Mouse (Mus musculus): ENCODE results near the gene Parn. TPM values are rescaled to one million over a fixed set of nuclear protein-coding genes. Genes with fewer than 3 reads are reported as not detected.

Gene Parn
- polyA plus RNA-seq, 2 experiments, result 23.5 to 41.1 TPM

DNA sequence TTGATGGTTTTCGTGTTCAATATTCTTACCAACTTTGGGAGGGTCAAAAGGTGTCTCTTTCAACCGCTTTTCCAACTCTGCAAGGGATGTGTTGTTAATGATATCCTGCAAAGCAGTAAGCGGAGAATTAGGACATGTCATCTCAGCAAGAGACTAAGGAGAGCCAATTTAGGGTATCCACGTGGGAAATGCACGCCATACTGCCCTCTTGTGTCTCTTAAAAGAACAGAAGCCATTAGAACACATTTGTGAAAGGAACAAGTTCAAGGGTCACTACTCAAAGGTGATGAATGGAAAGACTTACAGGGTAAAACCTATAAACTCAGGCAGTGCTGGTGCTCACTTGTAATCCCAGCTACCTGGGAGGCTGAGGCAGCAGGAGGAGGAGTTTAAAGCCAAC is 39.6 kb downstream of the Parn start:
- WGBS, result 49% methylated on average over 5 of the region's 5 CpGs
- no peaks in the 10 kb centered on the region for H3K4me1 ChIP-seq (ENCODE audit: control insufficient read depth, insufficient read depth, low read length)
- H3K4me2 ChIP-seq (replicated peaks; ENCODE audit: low read depth, low read length, severe bottlenecking), result no peak overlapping the region
- H3K27ac ChIP-seq (replicated peaks; ENCODE audit: low read depth, low read length), result no peak overlapping the region
- no peak for TF ChIP-seq POLR2A (IDR thresholded peaks at IDR 0.05; ENCODE audit: borderline replicate concordance, extremely low read depth, insufficient read depth, insufficient read length)
- peaks cover 62% of the 10 kb centered on the region for H3K36me3 ChIP-seq (ENCODE audit: control insufficient read depth, insufficient read depth, low read length)
- H3K4me3 ChIP-seq (replicated peaks; ENCODE audit: low read length), result no peak overlapping the region
- ATAC-seq (ENCODE audit: low FRiP score, low read depth) (no peak), DNase-seq (ENCODE audit: low spot score) (peak; percentile 15)
- H3K9me3 ChIP-seq (ENCODE audit: control insufficient read depth, low read length), result no peaks in the 10 kb centered on the region
- H3K9ac ChIP-seq (ENCODE audit: low read depth, low read length, severe bottlenecking), result no peak overlapping the region
- no peaks in the 10 kb centered on the region for H3K27me3 ChIP-seq (ENCODE audit: control insufficient read depth, insufficient read depth, low read length)

DNA sequence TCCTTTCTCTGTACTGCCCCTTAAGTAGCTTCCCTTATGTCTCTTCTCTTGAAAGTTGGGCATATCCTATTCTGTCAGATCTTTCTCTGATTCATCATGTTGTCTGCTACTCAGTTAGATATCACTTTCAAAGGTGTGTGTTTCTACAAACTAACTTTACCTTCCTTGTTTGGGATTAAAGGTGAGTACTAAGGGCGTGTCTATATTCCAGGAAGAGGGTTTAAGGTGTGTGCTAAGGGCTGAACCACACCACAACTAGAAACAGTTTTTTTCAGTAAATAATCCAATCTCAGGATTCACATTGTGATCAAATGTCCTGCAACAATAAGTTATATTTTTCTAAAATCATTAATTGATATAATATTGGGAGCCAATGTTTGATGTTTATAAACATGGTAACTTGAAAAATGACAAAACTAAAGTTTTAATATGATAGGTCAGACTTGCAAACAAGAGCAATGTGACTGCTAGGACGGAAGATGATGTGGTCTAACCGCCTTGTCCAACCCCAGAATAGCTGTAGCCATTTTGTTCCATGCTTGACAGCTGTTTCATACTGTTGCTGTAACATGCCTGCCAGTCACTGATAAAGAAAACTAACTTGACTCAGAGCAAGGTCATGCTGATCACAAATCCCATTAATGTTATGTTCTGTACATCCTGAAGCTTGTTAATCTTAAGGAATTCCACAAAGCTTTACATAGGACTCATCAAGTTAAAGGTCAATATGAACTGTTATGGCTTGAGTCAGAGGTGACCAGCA is 46.0 kb downstream of the Parn start:
- TF ChIP-seq POLR2A (IDR thresholded peaks at IDR 0.05; ENCODE audit: borderline replicate concordance, extremely low read depth, insufficient read depth, insufficient read length), result no peak
- no peaks in the 10 kb centered on the region for H3K27me3 ChIP-seq (ENCODE audit: control insufficient read depth, insufficient read depth, low read length)

GRCm38 (mm10) chr16:13620194-13620593 is 47.8 kb downstream of the Parn start:
- WGBS, result 99% methylated on average over 3 of the region's 3 CpGs
- Histone ChIP-seq H3K4me2 (replicated peaks; ENCODE audit: low read depth, low read length, severe bottlenecking) (no peak overlapping the region), H3K4me1 (ENCODE audit: control insufficient read depth, insufficient read depth, low read length) (no peaks in the 10 kb centered on the region), H3K4me3 (replicated peaks; ENCODE audit: low read length) (no peak overlapping the region), H3K9me3 (ENCODE audit: control insufficient read depth, low read length) (no peaks in the 10 kb centered on the region), H3K36me3 (ENCODE audit: control insufficient read depth, insufficient read depth, low read length) (peaks cover 32% of the 10 kb centered on the region), H3K9ac (ENCODE audit: low read depth, low read length, severe bottlenecking) (no peak overlapping the region), H3K27ac (replicated peaks; ENCODE audit: low read depth, low read length) (no peak overlapping the region), H3K27me3 (ENCODE audit: control insufficient read depth, insufficient read depth, low read length) (no peaks in the 10 kb centered on the region)
- ATAC-seq (ENCODE audit: low FRiP score, low read depth), result no peak
- TF ChIP-seq POLR2A (IDR thresholded peaks at IDR 0.05; ENCODE audit: borderline replicate concordance, extremely low read depth, insufficient read depth, insufficient read length), result no peak
- no peak for DNase-seq (ENCODE audit: low spot score)

More for the DNA sequence above, 46.0 kb downstream of the Parn start:
- H3K4me3 ChIP-seq (replicated peaks; ENCODE audit: low read length), result no peak overlapping the region
- peaks cover 41% of the 10 kb centered on the region for H3K36me3 ChIP-seq (ENCODE audit: control insufficient read depth, insufficient read depth, low read length)
- DNase-seq (ENCODE audit: low spot score), result no peak
- no peaks in the 10 kb centered on the region for H3K9me3 ChIP-seq (ENCODE audit: control insufficient read depth, low read length)
- ATAC-seq (ENCODE audit: low FRiP score, low read depth), result no peak
- H3K27ac ChIP-seq (replicated peaks; ENCODE audit: low read depth, low read length), result no peak overlapping the region
- no peak overlapping the region for H3K9ac ChIP-seq (ENCODE audit: low read depth, low read length, severe bottlenecking)
- WGBS, result 94% methylated on average over 3 of the region's 3 CpGs
- H3K4me1 ChIP-seq (ENCODE audit: control insufficient read depth, insufficient read depth, low read length), result no peaks in the 10 kb centered on the region
- H3K4me2 ChIP-seq (replicated peaks; ENCODE audit: low read depth, low read length, severe bottlenecking), result no peak overlapping the region

- Histone ChIP-seq H3K4me1 (ENCODE audit: control insufficient read depth, insufficient read depth, low read length) (no peaks in the 10 kb centered on the region), H3K4me3 (replicated peaks; ENCODE audit: low read length) (no peak overlapping the region), H3K27me3 (ENCODE audit: control insufficient read depth, insufficient read depth, low read length) (no peaks in the 10 kb centered on the region), H3K27ac (replicated peaks; ENCODE audit: low read depth, low read length) (no peak overlapping the region), H3K9ac (ENCODE audit: low read depth, low read length, severe bottlenecking) (no peak overlapping the region), H3K9me3 (ENCODE audit: control insufficient read depth, low read length) (no peaks in the 10 kb centered on the region), H3K4me2 (replicated peaks; ENCODE audit: low read depth, low read length, severe bottlenecking) (no peak overlapping the region), H3K36me3 (ENCODE audit: control insufficient read depth, insufficient read depth, low read length) (peaks cover 13% of the 10 kb centered on the region)
- DNase-seq (ENCODE audit: low spot score) (no peak), ATAC-seq (ENCODE audit: low FRiP score, low read depth) (no peak)
- no peak for TF ChIP-seq POLR2A (IDR thresholded peaks at IDR 0.05; ENCODE audit: borderline replicate concordance, extremely low read depth, insufficient read depth, insufficient read length)
- WGBS, result 57% methylated on average over 5 of the region's 5 CpGs
Measured at GRCm38 (mm10) chr16:13615276-13615675, 52.7 kb downstream of the Parn start.

DNA sequence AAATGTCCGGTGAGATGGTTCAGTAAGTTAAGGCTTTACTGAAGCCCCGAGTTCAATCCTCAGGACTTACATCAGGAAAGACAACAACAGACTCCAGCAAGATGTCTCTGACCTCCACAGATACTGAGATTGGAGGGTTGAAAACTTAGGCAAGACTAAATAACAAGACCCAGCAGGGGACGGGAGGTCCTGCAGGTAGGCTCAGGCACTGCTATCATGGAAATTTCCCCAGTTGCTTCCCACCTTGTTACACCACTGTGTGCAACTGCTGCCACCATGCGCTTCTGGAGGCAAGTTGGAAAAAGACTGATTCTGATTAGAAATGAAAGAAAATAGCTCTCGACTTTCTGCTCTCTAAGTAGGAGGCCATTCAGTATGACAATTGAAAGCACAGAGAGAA is 55.4 kb downstream of the Parn start:
- no peaks in the 10 kb centered on the region for H3K4me1 ChIP-seq (ENCODE audit: control insufficient read depth, insufficient read depth, low read length)

More for the DNA sequence above, 55.4 kb downstream of the Parn start:
- H3K27ac ChIP-seq (replicated peaks; ENCODE audit: low read depth, low read length), result no peak overlapping the region
- ATAC-seq (ENCODE audit: low FRiP score, low read depth), result no peak
- DNase-seq (ENCODE audit: low spot score), result no peak
- H3K4me3 ChIP-seq (replicated peaks; ENCODE audit: low read length), result no peak overlapping the region
- H3K36me3 ChIP-seq (ENCODE audit: control insufficient read depth, insufficient read depth, low read length), result peaks cover 16% of the 10 kb centered on the region
- no peak overlapping the region for H3K4me2 ChIP-seq (replicated peaks; ENCODE audit: low read depth, low read length, severe bottlenecking)
- WGBS, result 91% methylated on average over 5 of the region's 5 CpGs
- H3K27me3 ChIP-seq (ENCODE audit: control insufficient read depth, insufficient read depth, low read length), result no peaks in the 10 kb centered on the region
- no peak for TF ChIP-seq POLR2A (IDR thresholded peaks at IDR 0.05; ENCODE audit: borderline replicate concordance, extremely low read depth, insufficient read depth, insufficient read length)
- no peaks in the 10 kb centered on the region for H3K9me3 ChIP-seq (ENCODE audit: control insufficient read depth, low read length)
- no peak overlapping the region for H3K9ac ChIP-seq (ENCODE audit: low read depth, low read length, severe bottlenecking)

Data from limb, embryonic 14.5 days (tissue).